Mouse (Mus musculus): Measurements from ENCODE around the gene Amph. TPM values are rescaled to one million over a fixed set of nuclear protein-coding genes. Genes with fewer than 3 reads are reported as not detected.
"Not testable (repeated sequence)": the region's sequence is repeated elsewhere in the genome, so short reads cannot be mapped to it uniquely, and the experiment has no call there.

Gene Amph
- not detected in 2 replicates for total RNA-seq (2017)

- peak; percentile 45 for ATAC-seq (replicated peaks; ENCODE audit: low read depth, poor library complexity, severe bottlenecking)
Observed at GRCm38 (mm10) chr13:18948171-18949028, at the start of gene Amph. Gene Amph (plus strand): TSS chr13:18948205.

- ATAC-seq (replicated peaks; ENCODE audit: low read depth, poor library complexity, severe bottlenecking), result no peak
Observed at GRCm38 (mm10) chr13:18903623-18904022, 44.4 kb upstream of the Amph start.

- no peak for ATAC-seq (replicated peaks; ENCODE audit: low read depth, poor library complexity, severe bottlenecking)
Observed at GRCm38 (mm10) chr13:18914774-18915173, 33.2 kb upstream of the Amph start.

GRCm38 (mm10) chr13:18933191-18933590 is 14.8 kb upstream of the Amph start:
- ATAC-seq (replicated peaks; ENCODE audit: low read depth, poor library complexity, severe bottlenecking), result not testable (repeated sequence)

GRCm38 (mm10) chr13:18947686-18948085 is 319 bp upstream of the Amph start:
- no peak for ATAC-seq (replicated peaks; ENCODE audit: low read depth, poor library complexity, severe bottlenecking)

- ATAC-seq (replicated peaks; ENCODE audit: low read depth, poor library complexity, severe bottlenecking), result no peak
Observed at GRCm38 (mm10) chr13:18949029-18949350, 985 bp downstream of the Amph start.

- no peak for ATAC-seq (replicated peaks; ENCODE audit: low read depth, poor library complexity, severe bottlenecking)
Observed at GRCm38 (mm10) chr13:18949626-18950200, 1.7 kb downstream of the Amph start.

GRCm38 (mm10) chr13:18953575-18953974 is 5.6 kb downstream of the Amph start:
- ATAC-seq (replicated peaks; ENCODE audit: low read depth, poor library complexity, severe bottlenecking), result no peak

- no peak for ATAC-seq (replicated peaks; ENCODE audit: low read depth, poor library complexity, severe bottlenecking)
Observed at GRCm38 (mm10) chr13:18956065-18956913, 8.3 kb downstream of the Amph start.

GRCm38 (mm10) chr13:18957028-18957427 is 9.0 kb downstream of the Amph start:
- no peak for ATAC-seq (replicated peaks; ENCODE audit: low read depth, poor library complexity, severe bottlenecking)

- ATAC-seq (replicated peaks; ENCODE audit: low read depth, poor library complexity, severe bottlenecking), result no peak
Observed at GRCm38 (mm10) chr13:18972571-18972970, 24.6 kb downstream of the Amph start.

- no peak for ATAC-seq (replicated peaks; ENCODE audit: low read depth, poor library complexity, severe bottlenecking)
Observed at GRCm38 (mm10) chr13:18974351-18974750, 26.3 kb downstream of the Amph start.

GRCm38 (mm10) chr13:18987266-18987665 is 39.3 kb downstream of the Amph start:
- no peak for ATAC-seq (replicated peaks; ENCODE audit: low read depth, poor library complexity, severe bottlenecking)

GRCm38 (mm10) chr13:18988323-18988722 is 40.3 kb downstream of the Amph start:
- ATAC-seq (replicated peaks; ENCODE audit: low read depth, poor library complexity, severe bottlenecking), result no peak

GRCm38 (mm10) chr13:18989185-18989714 is 41.2 kb downstream of the Amph start:
- ATAC-seq (replicated peaks; ENCODE audit: low read depth, poor library complexity, severe bottlenecking), result no peak

- no peak for ATAC-seq (replicated peaks; ENCODE audit: low read depth, poor library complexity, severe bottlenecking)
Observed at GRCm38 (mm10) chr13:19002502-19002901, 54.5 kb downstream of the Amph start.

- no peak for ATAC-seq (replicated peaks; ENCODE audit: low read depth, poor library complexity, severe bottlenecking)
Observed at GRCm38 (mm10) chr13:19004406-19004805, 56.4 kb downstream of the Amph start.

GRCm38 (mm10) chr13:19008440-19008839 is 60.4 kb downstream of the Amph start:
- ATAC-seq (replicated peaks; ENCODE audit: low read depth, poor library complexity, severe bottlenecking), result no peak

GRCm38 (mm10) chr13:19014825-19015375 is 66.9 kb downstream of the Amph start:
- ATAC-seq (replicated peaks; ENCODE audit: low read depth, poor library complexity, severe bottlenecking), result no peak

- ATAC-seq (replicated peaks; ENCODE audit: low read depth, poor library complexity, severe bottlenecking), result no peak
Observed at GRCm38 (mm10) chr13:19021529-19021928, 73.5 kb downstream of the Amph start.

All from common myeloid progenitor, adult 5-6 weeks (primary cell).